Mouse (Mus musculus) cerebellum, adult 2 months (tissue): ENCODE measurements around the gene Mycn.

Source experiments
- CTCF ChIP-seq: fragments of 200-500 bp; IDR thresholded peaks from 2 replicates; pipeline ENCODE4 v1.5.1; 2011; ENCODE audit warnings: low read depth, mild to moderate bottlenecking, control low read depth, low read length, moderate library complexity, borderline replicate concordance; ENCODE audit not compliant: insufficient read depth
- POLR2A ChIP-seq: fragments of 200-500 bp; IDR thresholded peaks from 2 replicates; pipeline ENCODE4 v1.6.1; 2011; ENCODE audit warnings: low read length, control low read depth, borderline replicate concordance; ENCODE audit not compliant: insufficient read depth

- TF ChIP-seq CTCF, result no peak
- TF ChIP-seq POLR2A, result no peak
Measured at GRCm38 (mm10) chr12:12928239-12928638, 13.5 kb downstream of the Mycn start.
